25 mouse cellular contexts compared by ENCODE assay signal in genomic region chr11:12304879-12305278, GRCm38 (mm10).
"Had no signal": no experiment of that assay in that cellular context is flagged by ENCODE, and none has a peak within 500 bp of the region (broad histone marks: within the 10 kb centered on the region; RNA-seq: fewer than 3 reads in every experiment).

No protein-coding gene starts in this region.

- H3K27me3 ChIP-seq: hindbrain, embryonic 12.5 days; intestine, embryonic 15.5 days; limb, embryonic 13.5 days; limb, embryonic 15.5 days had no signal

- H3K36me3 ChIP-seq: heart, embryonic 10.5 days; heart, embryonic 12.5 days; hindbrain, embryonic 10.5 days; hindbrain, embryonic 12.5 days; intestine, embryonic 15.5 days; limb, embryonic 13.5 days; limb, embryonic 15.5 days; liver, embryonic 12.5 days had no signal

- ATAC-seq: hindbrain, embryonic 16.5 days; inflammation-experienced regulatory T-cells, adult 6 months; intestine, embryonic 15.5 days; intestine, postnatal 0 days; liver, embryonic 12.5 days had no signal

- H3K27ac ChIP-seq: heart, embryonic 10.5 days; hindbrain, embryonic 10.5 days; hindbrain, embryonic 12.5 days; hindbrain, embryonic 14.5 days; intestine, embryonic 15.5 days; layer of hippocampus, adult 2 months; left cerebral cortex, adult 2 months; limb, embryonic 13.5 days; limb, embryonic 15.5 days; liver, embryonic 12.5 days; liver, embryonic 14.5 days had no signal

- H3K4me1 ChIP-seq: hindbrain, embryonic 10.5 days; hindbrain, embryonic 12.5 days; intestine, embryonic 15.5 days; limb, embryonic 15.5 days; liver, embryonic 12.5 days had no signal

- H3K4me2 ChIP-seq: heart, embryonic 12.5 days; hindbrain, embryonic 12.5 days; hindbrain, embryonic 14.5 days; intestine, embryonic 15.5 days; limb, embryonic 13.5 days; limb, embryonic 15.5 days; liver, embryonic 12.5 days had no signal

- H3K9me3 ChIP-seq: heart, embryonic 10.5 days; heart, embryonic 12.5 days; hindbrain, embryonic 10.5 days; hindbrain, embryonic 12.5 days; intestine, embryonic 15.5 days; limb, embryonic 13.5 days; limb, embryonic 15.5 days; liver, embryonic 12.5 days had no signal

- H3K9ac ChIP-seq: heart, embryonic 12.5 days; hindbrain, embryonic 12.5 days; hindbrain, embryonic 14.5 days; intestine, embryonic 15.5 days; limb, embryonic 13.5 days; limb, embryonic 15.5 days; liver, embryonic 12.5 days; liver, embryonic 14.5 days had no signal

- DNase-seq: gastrocnemius, postnatal 14 days; heart, adult 18-20 months; heart, postnatal 10 days; heart, postnatal 4 days; kidney, adult 18-20 months; kidney, adult 8-10 months; kidney, postnatal 10 days; kidney, postnatal 25 days; kidney, postnatal 4 days; left cerebral cortex, postnatal 4 days had no signal

- H3K4me3 ChIP-seq: heart, embryonic 10.5 days; heart, embryonic 12.5 days; hindbrain, embryonic 10.5 days; hindbrain, embryonic 12.5 days; intestine, embryonic 15.5 days; layer of hippocampus, adult 2 months; left cerebral cortex, adult 2 months; limb, embryonic 13.5 days; limb, embryonic 15.5 days; liver, embryonic 12.5 days had no signal
